Mouse (Mus musculus) CH12.LX (cell line): Measurements from ENCODE around the gene A530032D15Rik. TPM values are rescaled to one million over a fixed set of nuclear protein-coding genes. Genes with fewer than 3 reads are reported as not detected.
"Not testable (repeated sequence)": the region's sequence is repeated elsewhere in the genome, so short reads cannot be mapped to it uniquely, and the experiment has no call there.

Experiments used
- DNase-seq: peaks from one replicate; pipeline ENCODE4 v3.0.0-alpha.2; 2013; ENCODE audit errors: extremely low read depth
- H3K27ac ChIP-seq: 2 replicates; pipeline ENCODE4 v1.5.1; 2012; ENCODE audit warnings: low read depth, mild to moderate bottlenecking, control low read depth, moderate library complexity; ENCODE audit not compliant: insufficient read depth
- H3K27me3 ChIP-seq: replicated peaks from 2 replicates; pipeline ENCODE3; 2012; ENCODE audit warnings: inconsistent platforms
- H3K36me3 ChIP-seq, 2 experiments: replicated peaks in 1 of 2; 2 replicates each; pipeline versions ENCODE3 to v1.6.1; 2012; ENCODE audit warnings: inconsistent platforms in 1 of 2, low read length in 1 of 2, mild to moderate bottlenecking in 1 of 2, mixed read lengths in 1 of 2, moderate library complexity in 1 of 2; ENCODE audit not compliant: control insufficient read depth in 1 of 2, insufficient read depth in 1 of 2
- H3K4me1 ChIP-seq, 2 experiments: 2 replicates each; pipeline ENCODE4 v1.6.1; 2012; ENCODE audit warnings: inconsistent platforms in 1 of 2, moderate library complexity in 1 of 2; ENCODE audit not compliant: insufficient read depth in 2 of 2, control insufficient read depth in 1 of 2
- H3K4me2 ChIP-seq: 2 replicates; pipeline ENCODE4 v1.6.1; 2012; ENCODE audit warnings: low read depth, mild to moderate bottlenecking, control low read depth; ENCODE audit not compliant: poor library complexity, insufficient read depth, severe bottlenecking
- H3K4me3 ChIP-seq, 3 experiments: fragments of 150-350 bp in 1 of 3; sonication (generic) in 1 of 3; replicated peaks in 1 of 3; 2 replicates each; pipeline versions ENCODE3 to v1.5.1; 2011 to 2012; ENCODE audit warnings: low read depth in 2 of 3, low read length in 2 of 3, mild to moderate bottlenecking in 2 of 3, moderate library complexity in 2 of 3, control low read depth in 1 of 3, improper control_type of control experiment in 1 of 3, inconsistent platforms in 1 of 3, mixed read lengths in 1 of 3; ENCODE audit not compliant: poor library complexity in 1 of 3
- H3K79me2 ChIP-seq: replicated peaks from 2 replicates; pipeline ENCODE4 v1.6.1; 2012; ENCODE audit warnings: mild to moderate bottlenecking, moderate library complexity; ENCODE audit not compliant: control insufficient read depth, poor library complexity, insufficient read depth, severe bottlenecking; ENCODE audit errors: extremely low read depth
- H3K9ac ChIP-seq: 2 replicates; pipeline ENCODE4 v1.6.1; 2012; ENCODE audit warnings: low read depth, mild to moderate bottlenecking, control low read depth, moderate library complexity; ENCODE audit not compliant: insufficient read depth
- H3K9me3 ChIP-seq: replicated peaks from 2 replicates; pipeline ENCODE3; 2012; ENCODE audit warnings: low read length, inconsistent platforms, mixed read lengths
- CTCF ChIP-seq, 2 experiments: IDR thresholded peaks in 1 of 2; conservative IDR thresholded peaks in 1 of 2; 2 replicates each; pipeline ENCODE4 v1.5.1; 2011 to 2012; ENCODE audit warnings: low read depth in 2 of 2, low read length in 2 of 2, improper control_type of control experiment in 1 of 2, inconsistent platforms in 1 of 2, mild to moderate bottlenecking in 1 of 2, moderate library complexity in 1 of 2
- ELF1 ChIP-seq: IDR thresholded peaks from 2 replicates; pipeline ENCODE4 v1.6.1; 2014; ENCODE audit warnings: low read depth, mild to moderate bottlenecking, inconsistent platforms, low read length, improper control_type of control experiment
- MAFK ChIP-seq: IDR thresholded peaks from 2 replicates; pipeline ENCODE4 v1.6.1; 2011; ENCODE audit warnings: low read length, improper control_type of control experiment; ENCODE audit not compliant: insufficient replicate concordance
- dilution Hi-C: fragments of 300-500 bp; cut with MboI; formaldehyde crosslinking; loops from 2 replicates; pipeline ENCODE4 v1.14.3; 2020; ENCODE audit warnings: low sequenced_read_pairs; ENCODE audit not compliant: extremely low pct_unique_long_range_greater_than_20kb, extremely low pct_ligation_motif_present
- in situ Hi-C: fragments of 300-500 bp; cut with MboI; formaldehyde crosslinking; loops from 3 replicates; pipeline ENCODE4 v1.14.3; 2019; ENCODE audit warnings: low sequenced_read_pairs, low pct_ligation_motif_present, low pct_unique_long_range_greater_than_20kb, mixed read lengths
- polyA plus RNA-seq: library from polyadenylated mRNA; unstranded; fragments of >175 nt; gene quantifications from 2 replicates; pipeline ENCODE4 v1.2.1, GENCODE M21; 2012; ENCODE audit warnings: low read depth; ENCODE audit not compliant: insufficient read length
- total RNA-seq, 2 experiments: library from RNA; depleted of rRNA; stranded (reverse); fragments of 300-350 nt in 1 of 2; fragments of >200 nt in 1 of 2; gene quantifications; 2 replicates each; pipeline ENCODE4 v1.2.3; 2012 to 2014

Gene A530032D15Rik
- total and polyA plus RNA-seq, 3 experiments = 58.6 to 105 (median 97.2) TPM

DNA sequence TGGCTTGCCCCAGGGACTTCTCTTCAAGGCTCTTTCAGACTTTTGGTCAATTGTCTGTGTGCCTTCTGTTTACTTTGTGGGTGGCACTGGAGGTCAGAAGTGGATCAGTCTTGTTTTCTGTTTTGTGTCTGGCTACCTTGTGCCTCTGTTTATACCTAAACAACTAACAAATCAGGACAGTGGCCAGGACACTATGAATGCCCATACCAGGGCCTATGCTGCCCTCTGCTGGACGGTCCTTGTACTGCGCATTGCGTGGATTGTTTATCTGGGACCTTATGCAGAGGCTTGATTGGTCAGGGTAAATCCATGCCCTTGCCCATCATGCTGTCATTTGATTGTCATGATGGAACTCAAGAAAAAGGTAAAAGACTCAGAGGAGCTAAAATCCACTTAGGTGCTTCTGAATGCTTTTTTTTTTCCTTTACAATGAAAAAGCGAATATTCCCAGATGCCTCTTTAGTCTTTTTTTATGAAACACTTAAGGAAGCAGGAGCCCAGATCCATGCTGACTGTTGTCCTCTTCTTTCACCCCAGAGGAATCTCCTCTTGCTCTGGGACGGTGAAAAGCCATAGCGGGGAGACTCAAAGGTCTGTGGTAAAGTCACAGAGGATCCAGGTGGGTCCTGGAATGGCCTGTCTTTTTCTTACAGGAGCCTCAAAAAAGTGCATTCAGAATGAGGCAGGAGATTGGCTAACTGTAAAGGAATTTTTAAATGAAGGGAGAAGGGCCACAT is 5.2 kb upstream of the A530032D15Rik start:
- dilution Hi-C loops, H3K27me3 ChIP-seq, H3K27ac ChIP-seq, in situ Hi-C loops, DNase-seq, H3K79me2 ChIP-seq, H3K4me3 ChIP-seq, H3K4me2 ChIP-seq, H3K4me1 ChIP-seq, H3K9ac ChIP-seq, H3K36me3 ChIP-seq, H3K9me3 ChIP-seq: not testable (repeated sequence)
- TF ChIP-seq CTCF (conservative IDR thresholded peaks at IDR 0.05 in 1 of 2, IDR thresholded peaks at IDR 0.05 in 1 of 2; ENCODE audit: low read depth in 2 of 2, low read length in 2 of 2) = peak in 1 of 2 experiments; percentile 17; a peak in 2 of 4 replicates

DNA sequence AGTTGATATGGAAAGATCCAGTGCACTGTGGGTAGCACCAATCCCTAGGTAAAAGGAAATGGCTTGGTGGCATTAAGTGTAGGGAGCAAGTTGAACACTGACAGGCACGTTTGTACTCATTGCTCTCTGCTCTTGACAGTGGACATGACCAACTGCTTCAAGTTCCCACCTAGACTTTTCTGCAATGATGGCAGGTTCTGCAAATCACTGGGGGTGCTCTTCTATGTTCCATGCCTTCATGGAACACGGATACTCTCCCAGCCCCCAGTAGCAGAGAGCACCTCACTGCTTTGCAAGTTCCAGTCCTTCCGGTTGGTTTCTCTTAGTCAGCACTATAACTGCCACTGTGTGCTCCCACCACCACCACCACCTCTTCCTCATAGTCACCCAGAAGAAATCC is 4.4 kb upstream of the A530032D15Rik start:
- H3K27me3 ChIP-seq, H3K79me2 ChIP-seq, H3K9ac ChIP-seq, dilution Hi-C loops, in situ Hi-C loops, H3K36me3 ChIP-seq, H3K4me2 ChIP-seq, H3K4me3 ChIP-seq, H3K9me3 ChIP-seq, H3K4me1 ChIP-seq: not testable (repeated sequence)
- peak overlapping the region; percentile 32; the same call in 1 of the 2 replicates for H3K27ac ChIP-seq
- DNase-seq = peak; percentile 39

- DNase-seq, H3K27ac ChIP-seq, dilution Hi-C loops, in situ Hi-C loops, H3K27me3 ChIP-seq, H3K9me3 ChIP-seq, H3K36me3 ChIP-seq, H3K9ac ChIP-seq, H3K4me1 ChIP-seq, H3K79me2 ChIP-seq: not testable (repeated sequence)
- Histone ChIP-seq H3K4me3 (peak overlapping the region in 1 of 3 experiments; percentile 22), H3K4me2 (0 out of 2 replicates have a peak overlapping the region, but pooled peaks have one; percentile 16)
Measured at GRCm38 (mm10) chr1:85112889-85113288, 3.2 kb upstream of the A530032D15Rik start.

DNA sequence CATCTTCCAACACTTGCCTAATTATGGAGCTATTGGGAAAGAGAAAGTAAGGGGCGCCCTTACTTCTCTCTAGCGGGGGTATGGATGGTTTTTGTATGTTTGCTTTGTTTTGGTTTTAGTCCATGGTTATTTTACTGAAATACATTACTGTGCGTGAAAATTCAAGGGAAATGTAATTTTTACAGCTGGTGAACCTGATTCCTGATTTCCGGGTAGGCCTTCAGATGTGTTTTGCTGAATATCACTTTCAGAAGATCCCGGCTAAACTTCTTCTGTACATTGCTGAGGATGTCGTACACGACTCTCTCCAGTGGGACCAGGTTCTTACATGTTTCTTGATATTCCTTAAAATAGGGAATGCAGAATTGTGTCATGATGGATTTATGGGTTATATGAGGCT is 2.6 kb upstream of the A530032D15Rik start:
- H3K27me3 ChIP-seq, H3K36me3 ChIP-seq, H3K79me2 ChIP-seq, DNase-seq, H3K4me1 ChIP-seq, dilution Hi-C loops, in situ Hi-C loops, H3K9me3 ChIP-seq, H3K27ac ChIP-seq: not testable (repeated sequence)
- peak overlapping the region; percentile 78 for H3K9ac ChIP-seq
- peak overlapping the region; percentile 98 for H3K4me2 ChIP-seq
- TF ChIP-seq ELF1 (0 out of 2 replicates have a peak, but pooled peaks have one; percentile 32), MAFK (0 out of 2 replicates have a peak, but pooled peaks have one; percentile 10)
- peak overlapping the region; percentile 25 to 49 (median 31) for H3K4me3 ChIP-seq
